Mouse (Mus musculus) ES-E14 (cell line): ENCODE measurements around the gene Bace1. TPM values are rescaled to one million over a fixed set of nuclear protein-coding genes. Genes with fewer than 3 reads are reported as not detected.

ENCODE experiments used
- DNase-seq: peaks from one replicate; pipeline ENCODE4 v3.0.0-alpha.2; 2013; ENCODE audit warnings: low read depth, low spot score
- H3K27ac ChIP-seq: 2 replicates; pipeline ENCODE4 v1.5.1; 2012; ENCODE audit warnings: low read depth, mild to moderate bottlenecking, low read length, moderate library complexity, mixed read lengths; ENCODE audit not compliant: poor library complexity, insufficient read depth, severe bottlenecking
- H3K36me3 ChIP-seq: 2 replicates; pipeline ENCODE4 v1.6.1; 2012; ENCODE audit warnings: mild to moderate bottlenecking, low read length, moderate library complexity, mixed read lengths; ENCODE audit not compliant: control insufficient read depth, poor library complexity, insufficient read depth, severe bottlenecking
- H3K4me1 ChIP-seq, 2 experiments: fragments of 150-350 bp in 1 of 2; sonication (generic) in 1 of 2; 2 replicates each; pipeline ENCODE4 v1.6.1; 2012; ENCODE audit warnings: low read length in 2 of 2, mild to moderate bottlenecking in 1 of 2, mixed read lengths in 1 of 2; ENCODE audit not compliant: control insufficient read depth in 2 of 2, insufficient read depth in 2 of 2, poor library complexity in 1 of 2
- H3K4me3 ChIP-seq, 2 experiments: fragments of 150-350 bp in 1 of 2; sonication (generic) in 1 of 2; 2 replicates each; pipeline ENCODE4 v1.5.1; 2012; ENCODE audit warnings: low read length in 2 of 2, low read depth in 1 of 2, mild to moderate bottlenecking in 1 of 2, mixed read lengths in 1 of 2; ENCODE audit not compliant: insufficient read depth in 1 of 2, poor library complexity in 1 of 2, severe bottlenecking in 1 of 2
- H3K9ac ChIP-seq: 2 replicates; pipeline ENCODE4 v1.6.1; 2012; ENCODE audit warnings: low read depth, mild to moderate bottlenecking, low read length, mixed read lengths; ENCODE audit not compliant: poor library complexity, insufficient read depth, severe bottlenecking
- H3K9me3 ChIP-seq: fragments of 150-350 bp; sonication (generic); 2 replicates; pipeline ENCODE4 v1.6.1; 2012; ENCODE audit warnings: low read depth, mild to moderate bottlenecking, low read length; ENCODE audit not compliant: control insufficient read depth, insufficient read depth
- CHD2 ChIP-seq: IDR thresholded peaks from 2 replicates; pipeline ENCODE4 v1.6.1; 2014; ENCODE audit warnings: mild to moderate bottlenecking, low read depth, low read length, inconsistent platforms
- HCFC1 ChIP-seq: IDR thresholded peaks from 2 replicates; pipeline ENCODE4 v1.6.1; 2012; ENCODE audit warnings: low read length, inconsistent platforms, borderline replicate concordance; ENCODE audit not compliant: insufficient read depth
- MAFK ChIP-seq: IDR thresholded peaks from 2 replicates; pipeline ENCODE4 v1.6.1; 2014; ENCODE audit warnings: mild to moderate bottlenecking, low read depth, low read length, inconsistent platforms; ENCODE audit not compliant: insufficient read depth
- ZC3H11A ChIP-seq: IDR thresholded peaks from 2 replicates; pipeline ENCODE4 v1.6.1; 2012; ENCODE audit warnings: low read depth, mild to moderate bottlenecking, inconsistent platforms, low read length, borderline replicate concordance
- ZNF384 ChIP-seq: IDR thresholded peaks from 2 replicates; pipeline ENCODE4 v1.6.1; 2012; ENCODE audit warnings: low read depth, low read length, inconsistent platforms
- in situ Hi-C, 2 experiments: fragments of 600-800 bp; cut with MboI; formaldehyde crosslinking; loops; one replicate each; pipeline ENCODE4 v1.15.1; 2025; ENCODE audit warnings: low sequenced_read_pairs in 2 of 2, inconsistent platforms in 1 of 2; ENCODE audit not compliant: unreplicated experiment in 2 of 2
- total RNA-seq: library from RNA; depleted of rRNA; stranded (reverse); fragments of 300-350 nt; gene quantifications from 2 replicates; pipeline ENCODE4 v1.2.3, GENCODE M21; 2012

Gene Bace1
- total RNA-seq, 1 experiment: 13.7 TPM

DNA sequence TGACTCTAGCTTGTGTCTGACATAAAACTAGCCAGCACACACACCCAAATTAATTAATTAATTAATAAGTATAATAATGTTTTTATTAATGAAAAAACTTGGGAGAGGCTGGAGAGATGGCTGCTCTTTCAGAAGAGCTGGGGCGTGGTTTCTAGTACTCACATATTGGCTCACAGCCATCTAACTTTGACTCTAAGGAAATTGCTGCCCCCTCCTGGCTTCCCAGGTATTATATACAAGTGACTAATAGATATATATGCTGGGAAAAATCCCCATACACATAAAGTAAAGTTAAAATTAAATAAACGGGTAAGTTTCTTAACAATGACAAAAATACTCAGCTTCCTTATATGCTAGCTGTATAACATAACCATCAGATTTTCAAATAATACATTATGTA is 39.5 kb downstream of the Bace1 start:
- Histone ChIP-seq H3K9ac (no peak overlapping the region), H3K4me3 (no peak overlapping the region), H3K9me3 (no peaks in the 10 kb centered on the region), H3K36me3 (no peaks in the 10 kb centered on the region), H3K4me1 (no peaks in the 10 kb centered on the region), H3K27ac (no peak overlapping the region)
- TF ChIP-seq CHD2: no peak
- no peak for TF ChIP-seq ZC3H11A
- TF ChIP-seq ZNF384: no peak
- TF ChIP-seq MAFK: no peak
- in situ Hi-C loops: no loop called here
- peak; percentile 19 for DNase-seq

DNA sequence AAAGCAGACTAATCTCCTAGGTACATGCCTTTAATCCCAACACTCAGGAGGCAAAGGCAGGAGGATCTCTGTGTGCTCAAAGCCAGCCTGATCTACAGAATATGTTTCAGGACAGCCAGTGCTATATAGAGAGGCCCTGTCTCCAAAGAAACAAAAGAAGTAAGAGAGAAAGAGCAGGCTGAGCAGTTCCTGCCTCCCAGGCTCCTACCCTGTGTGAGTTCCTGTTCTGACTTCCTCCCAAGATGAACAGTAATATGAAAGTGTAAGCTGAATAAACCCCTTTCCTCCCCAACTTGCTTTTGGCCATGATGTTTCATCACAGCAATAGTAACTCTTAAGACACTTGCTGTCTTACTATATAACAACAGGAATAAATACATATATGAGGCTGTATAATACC is 55.3 kb downstream of the Bace1 start:
- peaks cover 2% of the 10 kb centered on the region for H3K36me3 ChIP-seq
- DNase-seq: no peak
- H3K9ac ChIP-seq: no peak overlapping the region
- in situ Hi-C loops: no loop called here
- no peak for TF ChIP-seq ZC3H11A
- no peak for TF ChIP-seq MAFK
- no peak for TF ChIP-seq CHD2
- no peak for TF ChIP-seq ZNF384
- TF ChIP-seq HCFC1: no peak
- no peaks in the 10 kb centered on the region for H3K9me3 ChIP-seq
- no peak overlapping the region for H3K27ac ChIP-seq
- H3K4me1 ChIP-seq: no peaks in the 10 kb centered on the region
- no peak overlapping the region for H3K4me3 ChIP-seq

DNA sequence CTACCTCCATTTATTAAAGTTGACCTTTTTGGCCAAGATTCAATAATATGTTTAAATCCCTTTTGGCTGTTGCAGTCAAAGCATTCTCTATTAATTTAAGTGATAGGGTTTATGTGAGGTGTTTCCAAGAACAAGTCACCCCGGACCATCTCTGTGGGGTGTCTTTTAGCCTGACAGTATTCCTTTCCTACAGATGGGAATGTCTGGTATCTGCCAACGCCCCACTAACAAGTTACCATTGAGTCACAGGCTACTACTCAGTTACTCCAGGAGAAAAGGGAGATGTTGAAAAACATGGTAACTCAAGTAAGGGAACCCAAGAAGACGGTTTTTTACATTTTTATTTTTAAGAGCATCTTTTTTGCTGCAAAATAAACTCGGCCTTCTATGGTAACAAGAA is 66.8 kb downstream of the Bace1 start:
- Histone ChIP-seq H3K4me1 (no peaks in the 10 kb centered on the region), H3K9me3 (no peaks in the 10 kb centered on the region), H3K27ac (no peak overlapping the region), H3K9ac (no peak overlapping the region), H3K4me3 (peak overlapping the region in 1 of 2 experiments; percentile 77; a peak in 2 of 4 replicates), H3K36me3 (peaks cover 8% of the 10 kb centered on the region; the same call in 1 of the 2 replicates)
- no peak for DNase-seq
- TF ChIP-seq ZNF384: no peak
- TF ChIP-seq MAFK: no peak
- no peak for TF ChIP-seq HCFC1
- no peak for TF ChIP-seq CHD2
- no peak for TF ChIP-seq ZC3H11A
- in situ Hi-C loops: no loop called here

DNA sequence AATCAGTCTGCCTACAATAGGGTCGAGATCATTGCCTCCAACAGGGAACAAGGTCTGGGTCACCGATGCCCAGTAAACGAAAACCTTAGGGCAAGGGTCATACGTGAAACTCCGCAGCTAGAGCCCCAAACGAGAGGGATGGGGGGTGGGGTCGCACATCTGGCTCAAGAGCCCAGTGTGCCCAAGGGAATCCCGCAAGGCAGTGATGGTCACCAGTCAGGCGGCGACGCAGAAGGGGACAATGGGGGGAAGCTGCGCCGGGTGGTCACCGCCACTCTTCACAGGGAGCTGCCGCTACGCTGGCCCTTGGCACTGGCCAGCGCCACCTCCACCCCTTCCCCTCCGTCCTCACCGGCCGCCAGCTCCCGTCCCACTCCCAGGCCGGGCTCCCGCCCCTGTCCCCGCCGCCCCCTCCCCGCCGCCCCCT is 67.4 kb downstream of the Bace1 start:
- Histone ChIP-seq H3K4me1 (no peaks in the 10 kb centered on the region), H3K9me3 (no peaks in the 10 kb centered on the region), H3K27ac (peak overlapping the region; percentile 16; the same call in 1 of the 2 replicates), H3K4me3 (peak overlapping the region; percentile 77 to 86), H3K36me3 (peaks cover 10% of the 10 kb centered on the region; the same call in 1 of the 2 replicates), H3K9ac (peak overlapping the region; percentile 78)
- DNase-seq: peak; percentile 8
- TF ChIP-seq HCFC1: no peak
- TF ChIP-seq ZNF384: no peak
- TF ChIP-seq MAFK: no peak
- TF ChIP-seq ZC3H11A: no peak
- TF ChIP-seq CHD2: no peak
- in situ Hi-C loops: no loop called here
